Mouse (Mus musculus) cerebellum, postnatal 10 days (tissue): ENCODE measurements around the gene a.

ENCODE experiments used
- DNase-seq, 2 experiments: peaks; one replicate each; pipeline ENCODE4 v3.0.0; 2021; ENCODE audit warnings: mixed read lengths in 2 of 2

Gene a

GRCm38 (mm10) chr2:155099994-155100795 lies 309.0 kb downstream of the a start:
- no peak for DNase-seq
